Mouse (Mus musculus) embryonic fibroblast, embryonic 13.5 days (primary cell): Measurements from ENCODE around the gene B2m. TPM values are rescaled to one million over a fixed set of nuclear protein-coding genes. Genes with fewer than 3 reads are reported as not detected.

Experiments used
- H3K27ac ChIP-seq: 2 replicates; pipeline ENCODE4 v1.5.1; 2012; ENCODE audit warnings: low read length, control low read depth, inconsistent platforms; ENCODE audit not compliant: insufficient read depth
- H3K4me1 ChIP-seq: 2 replicates; pipeline ENCODE4 v1.6.1; 2011; ENCODE audit warnings: low read length; ENCODE audit not compliant: control insufficient read depth, insufficient read depth
- H3K4me3 ChIP-seq: 2 replicates; pipeline ENCODE4 v1.5.1; 2011; ENCODE audit warnings: mild to moderate bottlenecking, control low read depth, low read length; ENCODE audit not compliant: insufficient read depth
- CTCF ChIP-seq: IDR thresholded peaks from 2 replicates; pipeline ENCODE4 v1.5.1; 2011; ENCODE audit warnings: mild to moderate bottlenecking, control low read depth, low read length, moderate library complexity, borderline replicate concordance; ENCODE audit not compliant: insufficient read depth
- POLR2A ChIP-seq: IDR thresholded peaks from 2 replicates; pipeline ENCODE4 v1.6.1; 2011; ENCODE audit warnings: low read depth, mild to moderate bottlenecking, control low read depth, low read length, moderate library complexity
- polyA plus RNA-seq: library from polyadenylated mRNA; stranded (reverse); fragments of >200 nt; gene quantifications from 2 replicates; pipeline ENCODE4 v1.2.4, GENCODE M21; 2011; ENCODE audit warnings: low read depth; ENCODE audit not compliant: missing spikeins, insufficient read length

The B2m gene
- polyA plus RNA-seq, 1 experiment: 1,672 TPM

GRCm38 (mm10) chr2:122126765-122127347 lies 20.6 kb upstream of the B2m start:
- TF ChIP-seq CTCF (no peak), POLR2A (no peak)
- Histone ChIP-seq H3K4me3 (no peak overlapping the region), H3K4me1 (peaks cover 8% of the 10 kb centered on the region; the same call in 1 of the 2 replicates), H3K27ac (no peak overlapping the region)

GRCm38 (mm10) chr2:122127635-122128034 lies 19.9 kb upstream of the B2m start:
- peaks cover 8% of the 10 kb centered on the region; the same call in 1 of the 2 replicates for H3K4me1 ChIP-seq
- H3K27ac ChIP-seq: no peak overlapping the region
- TF ChIP-seq CTCF (no peak), POLR2A (no peak)
- no peak overlapping the region for H3K4me3 ChIP-seq

- Histone ChIP-seq H3K27ac (no peak overlapping the region), H3K4me1 (peaks cover 8% of the 10 kb centered on the region; the same call in 1 of the 2 replicates), H3K4me3 (no peak overlapping the region)
- no peak for TF ChIP-seq CTCF
- no peak for TF ChIP-seq POLR2A
Measured at GRCm38 (mm10) chr2:122132078-122132477, 15.4 kb upstream of the B2m start.

DNA sequence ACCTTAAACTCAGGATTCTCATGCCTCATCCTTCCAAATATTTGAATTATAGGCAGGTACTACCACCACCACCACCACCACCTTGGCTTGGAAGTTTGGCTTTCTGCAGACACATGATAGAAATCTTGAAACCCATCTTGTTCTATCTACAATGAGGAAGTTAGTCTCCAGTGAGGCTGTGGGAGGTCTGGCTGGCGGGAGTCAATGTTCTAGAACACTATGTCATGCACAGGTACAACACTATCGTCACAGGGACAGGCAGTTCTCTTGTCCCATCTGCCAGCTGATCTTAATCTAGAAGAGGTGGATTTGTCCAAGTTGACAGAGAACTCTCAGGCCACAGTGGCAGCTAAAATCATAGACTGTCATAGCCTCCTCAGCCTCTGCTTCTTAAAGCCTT lies 14.9 kb upstream of the B2m start:
- TF ChIP-seq CTCF (no peak), POLR2A (no peak)
- Histone ChIP-seq H3K27ac (no peak overlapping the region), H3K4me1 (peaks cover 3% of the 10 kb centered on the region; the same call in 1 of the 2 replicates), H3K4me3 (no peak overlapping the region)

DNA sequence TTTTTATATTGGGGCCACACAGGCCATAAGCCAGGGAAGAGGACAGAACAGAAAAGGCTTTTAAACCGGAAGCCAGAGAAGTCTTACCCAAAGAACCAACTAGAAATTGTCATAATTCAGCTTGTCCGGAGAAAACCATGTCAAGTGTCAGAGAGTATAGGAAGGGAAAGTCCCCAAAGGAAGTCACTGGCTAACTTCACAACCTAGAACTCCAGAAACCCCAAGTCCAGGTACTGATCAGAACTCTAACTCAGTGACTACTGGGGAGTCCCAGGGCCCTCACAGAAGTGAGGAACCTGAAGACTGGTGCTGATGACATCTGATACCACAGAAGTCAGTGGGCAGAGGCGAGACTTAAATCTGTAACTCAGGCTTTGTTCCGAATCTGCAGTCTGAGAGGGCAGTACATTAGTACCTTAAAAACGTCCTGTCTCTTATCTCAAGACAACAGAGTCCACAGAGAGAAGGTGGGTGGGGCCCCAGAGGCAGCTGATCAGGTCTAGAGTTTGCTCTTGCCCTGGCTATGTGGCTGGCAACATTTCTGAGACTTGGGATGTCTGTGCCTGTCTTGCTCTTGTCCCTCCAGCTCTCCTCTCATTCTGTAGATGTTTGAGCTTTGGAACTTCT lies 9.5 kb upstream of the B2m start:
- Histone ChIP-seq H3K4me3 (no peak overlapping the region), H3K4me1 (no peaks in the 10 kb centered on the region), H3K27ac (no peak overlapping the region)
- TF ChIP-seq CTCF: no peak
- TF ChIP-seq POLR2A: no peak

DNA sequence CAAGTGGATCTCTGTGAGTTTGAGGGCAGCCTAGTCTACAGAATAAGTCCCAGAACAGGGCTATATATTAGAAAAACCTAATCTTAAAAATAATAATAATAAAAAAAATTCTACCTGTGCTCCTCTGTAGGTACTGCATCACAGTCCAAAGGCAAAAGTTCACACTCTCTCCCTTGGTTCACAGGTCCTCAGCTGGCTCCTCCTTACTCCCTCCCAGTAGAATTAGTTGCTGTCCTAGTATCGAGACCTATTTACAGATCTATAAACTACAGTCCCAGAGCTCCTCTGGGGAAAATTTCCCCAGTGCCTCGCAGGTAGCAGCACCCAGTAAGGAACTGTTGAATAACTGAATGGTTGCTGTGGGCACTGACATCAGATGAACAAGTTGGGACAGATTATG lies 6.7 kb upstream of the B2m start:
- no peak overlapping the region for H3K27ac ChIP-seq
- H3K4me3 ChIP-seq: no peak overlapping the region
- no peaks in the 10 kb centered on the region for H3K4me1 ChIP-seq
- no peak for TF ChIP-seq CTCF
- TF ChIP-seq POLR2A: no peak

GRCm38 (mm10) chr2:122141332-122141967 lies 6.0 kb upstream of the B2m start:
- Histone ChIP-seq H3K4me3 (no peak overlapping the region), H3K4me1 (no peaks in the 10 kb centered on the region), H3K27ac (no peak overlapping the region)
- no peak for TF ChIP-seq POLR2A
- no peak for TF ChIP-seq CTCF

GRCm38 (mm10) chr2:122143111-122143510 lies 4.4 kb upstream of the B2m start:
- H3K4me1 ChIP-seq: no peaks in the 10 kb centered on the region
- no peak overlapping the region for H3K4me3 ChIP-seq
- H3K27ac ChIP-seq: no peak overlapping the region
- TF ChIP-seq CTCF (no peak), POLR2A (no peak)

GRCm38 (mm10) chr2:122145756-122146155 lies 1.7 kb upstream of the B2m start:
- Histone ChIP-seq H3K27ac (no peak overlapping the region), H3K4me1 (0 out of 2 replicates have a peak, but pooled peaks cover 6% of the 10 kb centered on the region), H3K4me3 (no peak overlapping the region)
- TF ChIP-seq POLR2A (no peak), CTCF (no peak)

GRCm38 (mm10) chr2:122146687-122147086 lies 799 bp upstream of the B2m start:
- Histone ChIP-seq H3K4me1 (0 out of 2 replicates have a peak, but pooled peaks cover 6% of the 10 kb centered on the region), H3K27ac (0 out of 2 replicates have a peak overlapping the region, but pooled peaks have one; percentile 21), H3K4me3 (no peak overlapping the region)
- TF ChIP-seq CTCF (no peak), POLR2A (no peak)
